Mouse (Mus musculus): ENCODE results near the gene Kcnn1.

Gene Kcnn1

GRCm38 (mm10) chr8:70816679-70817078 lies 46.4 kb downstream of the Kcnn1 start:
- DNase-seq (ENCODE audit: low spot score in 2 of 2): peak in 1 of 2 experiments; percentile 30

- DNase-seq (ENCODE audit: low spot score in 2 of 2): no peak
Measured at GRCm38 (mm10) chr8:70812885-70813284, 50.2 kb downstream of the Kcnn1 start.

GRCm38 (mm10) chr8:70812055-70812454 lies 51.0 kb downstream of the Kcnn1 start:
- no peak for DNase-seq (ENCODE audit: low spot score in 2 of 2)

- DNase-seq (ENCODE audit: low spot score in 2 of 2): no peak
Measured at GRCm38 (mm10) chr8:70810962-70811680, 51.9 kb downstream of the Kcnn1 start.

GRCm38 (mm10) chr8:70808955-70809701 lies 53.9 kb downstream of the Kcnn1 start:
- no peak for DNase-seq (ENCODE audit: low spot score in 2 of 2)

- peak; percentile 44 to 50 for DNase-seq (ENCODE audit: low spot score in 2 of 2)
Measured at GRCm38 (mm10) chr8:70808239-70808638, 54.8 kb downstream of the Kcnn1 start, which contains the start of gene Il12rb1. TSS of gene Il12rb1 (plus strand) at chr8:70808449.

- no peak for DNase-seq (ENCODE audit: low spot score in 2 of 2)
Measured at GRCm38 (mm10) chr8:70807304-70807703, 55.8 kb downstream of the Kcnn1 start.

GRCm38 (mm10) chr8:70806541-70806940 lies 56.5 kb downstream of the Kcnn1 start:
- DNase-seq (ENCODE audit: low spot score in 2 of 2): peak; percentile 73 to 74

- DNase-seq (ENCODE audit: low spot score in 2 of 2): peak; percentile 77 to 82
Measured at GRCm38 (mm10) chr8:70804481-70805206, 58.4 kb downstream of the Kcnn1 start, which contains the start of gene Mast3. TSS of gene Mast3 (minus strand) at chr8:70805054.

- DNase-seq (ENCODE audit: low spot score in 2 of 2): peak in 1 of 2 experiments; percentile 69
Measured at GRCm38 (mm10) chr8:70803761-70804480, 59.1 kb downstream of the Kcnn1 start.

- DNase-seq (ENCODE audit: low spot score in 2 of 2): no peak
Measured at GRCm38 (mm10) chr8:70802786-70803510, 60.1 kb downstream of the Kcnn1 start.

- DNase-seq (ENCODE audit: low spot score in 2 of 2): no peak
Measured at GRCm38 (mm10) chr8:70801830-70802229, 61.2 kb downstream of the Kcnn1 start.

GRCm38 (mm10) chr8:70801156-70801555 lies 61.9 kb downstream of the Kcnn1 start:
- DNase-seq (ENCODE audit: low spot score in 2 of 2): no peak

- peak in 1 of 2 experiments; percentile 37 for DNase-seq (ENCODE audit: low spot score in 2 of 2)
Measured at GRCm38 (mm10) chr8:70800648-70801047, 62.4 kb downstream of the Kcnn1 start.

- DNase-seq (ENCODE audit: low spot score in 2 of 2): no peak
Measured at GRCm38 (mm10) chr8:70798281-70798680, 64.8 kb downstream of the Kcnn1 start.

GRCm38 (mm10) chr8:70797081-70798070 lies 65.7 kb downstream of the Kcnn1 start:
- DNase-seq (ENCODE audit: low spot score in 2 of 2): peak; percentile 81 to 82

GRCm38 (mm10) chr8:70796403-70797080 lies 66.5 kb downstream of the Kcnn1 start:
- no peak for DNase-seq (ENCODE audit: low spot score in 2 of 2)

- DNase-seq (ENCODE audit: low spot score in 2 of 2): no peak
Measured at GRCm38 (mm10) chr8:70795370-70795769, 67.7 kb downstream of the Kcnn1 start.

- no peak for DNase-seq (ENCODE audit: low spot score in 2 of 2)
Measured at GRCm38 (mm10) chr8:70794215-70794614, 68.8 kb downstream of the Kcnn1 start.
